Mouse (Mus musculus): ENCODE results near the gene Mycbpap. TPM values are rescaled to one million over a fixed set of nuclear protein-coding genes. Genes with fewer than 3 reads are reported as not detected.

Gene Mycbpap
- polyA plus RNA-seq, 1 experiment = 3.6 TPM

GRCm38 (mm10) chr11:94546381-94546780 is 24.8 kb upstream of the Mycbpap start:
- TF ChIP-seq POLR2A (IDR thresholded peaks at IDR 0.05; ENCODE audit: borderline replicate concordance, insufficient read depth, low read length) (no peak), CTCF (IDR thresholded peaks at IDR 0.05; ENCODE audit: borderline replicate concordance, insufficient read depth, low read depth, low read length) (no peak)

GRCm38 (mm10) chr11:94544422-94544821 is 22.9 kb upstream of the Mycbpap start:
- peaks cover 4% of the 10 kb centered on the region; the same call in 1 of the 2 replicates for H3K4me1 ChIP-seq (ENCODE audit: control insufficient read depth, insufficient read depth, low read length)
- peak; percentile 35 to 58 for DNase-seq
- H3K27me3 ChIP-seq (ENCODE audit: control insufficient read depth, insufficient read depth, low read length) = no peaks in the 10 kb centered on the region
- 39% methylated on average over 18 of the region's 18 CpGs for WGBS
- H3K27ac ChIP-seq (ENCODE audit: insufficient read depth, low read length) = peak overlapping the region; percentile 10; the same call in 1 of the 2 replicates
- peak overlapping the region; percentile 43 for H3K4me3 ChIP-seq (replicated peaks; ENCODE audit: insufficient read depth, low read depth, low read length)
- TF ChIP-seq CTCF (IDR thresholded peaks at IDR 0.05; ENCODE audit: borderline replicate concordance, insufficient read depth, low read depth, low read length) = no peak
- no peak for TF ChIP-seq POLR2A (IDR thresholded peaks at IDR 0.05; ENCODE audit: borderline replicate concordance, insufficient read depth, low read length)

More at GRCm38 (mm10) chr11:94546381-94546780, 24.8 kb upstream of the Mycbpap start:
- Histone ChIP-seq H3K27me3 (ENCODE audit: control insufficient read depth, insufficient read depth, low read length) (no peaks in the 10 kb centered on the region), H3K4me1 (ENCODE audit: control insufficient read depth, insufficient read depth, low read length) (peaks cover 7% of the 10 kb centered on the region; the same call in 1 of the 2 replicates), H3K4me3 (replicated peaks; ENCODE audit: insufficient read depth, low read depth, low read length) (no peak overlapping the region), H3K27ac (ENCODE audit: insufficient read depth, low read length) (no peak overlapping the region)
- WGBS = 100% methylated on average over 5 of the region's 5 CpGs
- no peak for DNase-seq

GRCm38 (mm10) chr11:94543932-94544331 is 22.4 kb upstream of the Mycbpap start:
- peak overlapping the region; percentile 2 for H3K4me3 ChIP-seq (replicated peaks; ENCODE audit: insufficient read depth, low read depth, low read length)
- TF ChIP-seq POLR2A (IDR thresholded peaks at IDR 0.05; ENCODE audit: borderline replicate concordance, insufficient read depth, low read length) (no peak), CTCF (IDR thresholded peaks at IDR 0.05; ENCODE audit: borderline replicate concordance, insufficient read depth, low read depth, low read length) (peak; percentile 92)
- 0 out of 2 replicates have a peak, but pooled peaks cover 2% of the 10 kb centered on the region for H3K4me1 ChIP-seq (ENCODE audit: control insufficient read depth, insufficient read depth, low read length)
- 4% methylated on average over 9 of the region's 9 CpGs for WGBS
- peak; percentile 95 to 97 for DNase-seq
- no peak overlapping the region for H3K27ac ChIP-seq (ENCODE audit: insufficient read depth, low read length)
- no peaks in the 10 kb centered on the region for H3K27me3 ChIP-seq (ENCODE audit: control insufficient read depth, insufficient read depth, low read length)

- 79% methylated on average over 12 of the region's 12 CpGs for WGBS
- H3K27me3 ChIP-seq (ENCODE audit: control insufficient read depth, insufficient read depth, low read length) = no peaks in the 10 kb centered on the region
- H3K27ac ChIP-seq (ENCODE audit: insufficient read depth, low read length) = no peak overlapping the region
- H3K4me1 ChIP-seq (ENCODE audit: control insufficient read depth, insufficient read depth, low read length) = 0 out of 2 replicates have a peak, but pooled peaks cover 2% of the 10 kb centered on the region
- no peak for DNase-seq
- TF ChIP-seq CTCF (IDR thresholded peaks at IDR 0.05; ENCODE audit: borderline replicate concordance, insufficient read depth, low read depth, low read length) = no peak
- no peak for TF ChIP-seq POLR2A (IDR thresholded peaks at IDR 0.05; ENCODE audit: borderline replicate concordance, insufficient read depth, low read length)
- H3K4me3 ChIP-seq (replicated peaks; ENCODE audit: insufficient read depth, low read depth, low read length) = no peak overlapping the region
These were observed 21.8 kb upstream of the Mycbpap start for GRCm38 (mm10) chr11:94543344-94543743.

GRCm38 (mm10) chr11:94542400-94542799 is 20.9 kb upstream of the Mycbpap start:
- Histone ChIP-seq H3K27me3 (ENCODE audit: control insufficient read depth, insufficient read depth, low read length) (no peaks in the 10 kb centered on the region), H3K4me1 (ENCODE audit: control insufficient read depth, insufficient read depth, low read length) (0 out of 2 replicates have a peak, but pooled peaks cover 2% of the 10 kb centered on the region), H3K4me3 (replicated peaks; ENCODE audit: insufficient read depth, low read depth, low read length) (no peak overlapping the region), H3K27ac (ENCODE audit: insufficient read depth, low read length) (no peak overlapping the region)
- TF ChIP-seq POLR2A (IDR thresholded peaks at IDR 0.05; ENCODE audit: borderline replicate concordance, insufficient read depth, low read length) = no peak
- TF ChIP-seq CTCF (IDR thresholded peaks at IDR 0.05; ENCODE audit: borderline replicate concordance, insufficient read depth, low read depth, low read length) = no peak
- no peak for DNase-seq
- WGBS = 76% methylated on average over 4 of the region's 4 CpGs

- no peak for DNase-seq
- 84% methylated on average over 7 of the region's 7 CpGs for WGBS
- TF ChIP-seq CTCF (IDR thresholded peaks at IDR 0.05; ENCODE audit: borderline replicate concordance, insufficient read depth, low read depth, low read length) = no peak
- no peak for TF ChIP-seq POLR2A (IDR thresholded peaks at IDR 0.05; ENCODE audit: borderline replicate concordance, insufficient read depth, low read length)
- Histone ChIP-seq H3K27ac (ENCODE audit: insufficient read depth, low read length) (no peak overlapping the region), H3K27me3 (ENCODE audit: control insufficient read depth, insufficient read depth, low read length) (no peaks in the 10 kb centered on the region), H3K4me3 (replicated peaks; ENCODE audit: insufficient read depth, low read depth, low read length) (no peak overlapping the region), H3K4me1 (ENCODE audit: control insufficient read depth, insufficient read depth, low read length) (no peaks in the 10 kb centered on the region)
These were observed 18.2 kb upstream of the Mycbpap start for GRCm38 (mm10) chr11:94539761-94540160.

GRCm38 (mm10) chr11:94538733-94539292 is 17.3 kb upstream of the Mycbpap start:
- TF ChIP-seq CTCF (IDR thresholded peaks at IDR 0.05; ENCODE audit: borderline replicate concordance, insufficient read depth, low read depth, low read length) (no peak), POLR2A (IDR thresholded peaks at IDR 0.05; ENCODE audit: borderline replicate concordance, insufficient read depth, low read length) (no peak)
- no peak overlapping the region for H3K4me3 ChIP-seq (replicated peaks; ENCODE audit: insufficient read depth, low read depth, low read length)
- H3K27me3 ChIP-seq (ENCODE audit: control insufficient read depth, insufficient read depth, low read length) = no peaks in the 10 kb centered on the region
- 68% methylated on average over 8 of the region's 8 CpGs for WGBS
- no peaks in the 10 kb centered on the region for H3K4me1 ChIP-seq (ENCODE audit: control insufficient read depth, insufficient read depth, low read length)
- no peak overlapping the region for H3K27ac ChIP-seq (ENCODE audit: insufficient read depth, low read length)
- no peak for DNase-seq

- TF ChIP-seq POLR2A (IDR thresholded peaks at IDR 0.05; ENCODE audit: borderline replicate concordance, insufficient read depth, low read length) = no peak
- no peak for TF ChIP-seq CTCF (IDR thresholded peaks at IDR 0.05; ENCODE audit: borderline replicate concordance, insufficient read depth, low read depth, low read length)
- 79% methylated on average over 8 of the region's 8 CpGs for WGBS
- Histone ChIP-seq H3K27ac (ENCODE audit: insufficient read depth, low read length) (no peak overlapping the region), H3K4me1 (ENCODE audit: control insufficient read depth, insufficient read depth, low read length) (no peaks in the 10 kb centered on the region), H3K27me3 (ENCODE audit: control insufficient read depth, insufficient read depth, low read length) (no peaks in the 10 kb centered on the region), H3K4me3 (replicated peaks; ENCODE audit: insufficient read depth, low read depth, low read length) (no peak overlapping the region)
- no peak for DNase-seq
These were observed 11.6 kb upstream of the Mycbpap start for GRCm38 (mm10) chr11:94533171-94533570.
